Mouse (Mus musculus) heart, postnatal 0 days (tissue): Measurements from ENCODE around the gene Galnt10. TPM values are rescaled to one million over a fixed set of nuclear protein-coding genes. Genes with fewer than 3 reads are reported as not detected.

Experiments
- ATAC-seq: fragments of 200-750 bp; cut with Nextera tagmentation; 2 replicates; pipeline ENCODE4 v1.8.0; 2017; ENCODE audit warnings: low read depth, moderate number of reproducible peaks, moderate library complexity; ENCODE audit not compliant: insufficient read depth
- DNase-seq: peaks from one replicate; pipeline ENCODE4 v3.0.0-alpha.2; 2016; ENCODE audit warnings: low spot score
- H3K27ac ChIP-seq: fragments of 300-500 bp; sonication (generic); 2 replicates; pipeline ENCODE4 v1.5.1; 2014; ENCODE audit warnings: low read depth, mild to moderate bottlenecking
- H3K27me3 ChIP-seq: fragments of 300-500 bp; sonication (generic); 2 replicates; pipeline ENCODE4 v1.6.1; 2014; ENCODE audit warnings: low read length, mixed read lengths; ENCODE audit not compliant: control insufficient read depth, insufficient read depth
- H3K36me3 ChIP-seq: fragments of 300-500 bp; sonication (generic); replicated peaks from 2 replicates; pipeline ENCODE4 v1.6.1; 2014; ENCODE audit warnings: low read length, mixed read lengths; ENCODE audit not compliant: control insufficient read depth, insufficient read depth
- H3K4me1 ChIP-seq: fragments of 300-500 bp; sonication (generic); 2 replicates; pipeline ENCODE4 v1.6.1; 2014; ENCODE audit warnings: antibody characterized with exemption; ENCODE audit not compliant: control insufficient read depth, insufficient read depth
- H3K4me2 ChIP-seq: fragments of 300-500 bp; sonication (generic); 2 replicates; pipeline ENCODE4 v1.6.1; 2014; ENCODE audit warnings: low read depth, mild to moderate bottlenecking, low read length, moderate library complexity
- H3K4me3 ChIP-seq: fragments of 300-500 bp; sonication (generic); 2 replicates; pipeline ENCODE4 v1.5.1; 2014; ENCODE audit warnings: low read depth, low read length
- H3K9ac ChIP-seq: fragments of 300-500 bp; sonication (generic); replicated peaks from 2 replicates; pipeline ENCODE4 v1.6.1; 2014; ENCODE audit warnings: low read depth, low read length, mixed read lengths
- H3K9me3 ChIP-seq: fragments of 300-500 bp; sonication (generic); replicated peaks from 2 replicates; pipeline ENCODE4 v1.6.1; 2016; ENCODE audit warnings: low read length; ENCODE audit not compliant: control insufficient read depth
- CTCF ChIP-seq: IDR thresholded peaks from 2 replicates; pipeline ENCODE4 v1.5.1; 2016; ENCODE audit warnings: antibody characterized with exemption, control low read depth, low read depth
- EP300 ChIP-seq: IDR thresholded peaks from 2 replicates; pipeline ENCODE4 v1.6.1; 2016; ENCODE audit warnings: antibody characterized with exemption, low read depth
- WGBS: fragments of 180-500 bp; shearing (Covaris S2); extraction: QIAGEN DNeasy Blood & Tissue Kit; methylation state at CpG from one replicate; pipeline ENCODE4 v1.1.7; 2014; 5-methylcytosine and 5-hydroxymethylcytosine counted together
- polyA plus RNA-seq: library from polyadenylated mRNA; unstranded; fragments of >200 nt; fragmentation: Nextera tagmentation; extraction: Ambion mirVana; gene quantifications from 2 replicates; pipeline ENCODE4 v1.2.1, GENCODE M21; 2015
- total RNA-seq: library from RNA; depleted of rRNA; stranded (reverse); fragments of >200 nt; gene quantifications from 2 replicates; pipeline ENCODE4 v1.2.3, GENCODE M21; 2014; ENCODE audit warnings: low replicate concordance

Gene Galnt10
- total and polyA plus RNA-seq, 2 experiments from 2014 or later: 3.4 to 4.3 TPM

- no peaks in the 10 kb centered on the region for H3K9me3 ChIP-seq
- ATAC-seq (no peak), DNase-seq (no peak)
- H3K9ac ChIP-seq: no peak overlapping the region
- no peak overlapping the region for H3K27ac ChIP-seq
- 46% methylated on average over 5 of the region's 5 CpGs for WGBS
- TF ChIP-seq CTCF (no peak), EP300 (no peak)
- no peaks in the 10 kb centered on the region for H3K36me3 ChIP-seq
- H3K27me3 ChIP-seq: no peaks in the 10 kb centered on the region
- H3K4me3 ChIP-seq: no peak overlapping the region
- H3K4me1 ChIP-seq: peaks cover 5% of the 10 kb centered on the region; the same call in 1 of the 2 replicates
- no peak overlapping the region for H3K4me2 ChIP-seq
Observed at GRCm38 (mm10) chr11:57647446-57647845, 2.2 kb downstream of the Galnt10 start.

GRCm38 (mm10) chr11:57648196-57648800, 3.1 kb downstream of the Galnt10 start:
- no peak overlapping the region for H3K4me2 ChIP-seq

GRCm38 (mm10) chr11:57649269-57649668, 4.0 kb downstream of the Galnt10 start:
- no peaks in the 10 kb centered on the region; the same call in 1 of the 2 replicates for H3K4me1 ChIP-seq
- TF ChIP-seq EP300 (no peak), CTCF (no peak)

More at GRCm38 (mm10) chr11:57648196-57648800, 3.1 kb downstream of the Galnt10 start:
- no peak overlapping the region for H3K9ac ChIP-seq
- ATAC-seq (no peak), DNase-seq (no peak)
- 88% methylated on average over 11 of the region's 11 CpGs for WGBS
- TF ChIP-seq EP300 (no peak), CTCF (no peak)
- no peaks in the 10 kb centered on the region for H3K27me3 ChIP-seq
- no peaks in the 10 kb centered on the region for H3K9me3 ChIP-seq
- no peak overlapping the region for H3K4me3 ChIP-seq
- H3K4me1 ChIP-seq: peaks cover 5% of the 10 kb centered on the region; the same call in 1 of the 2 replicates
- no peak overlapping the region for H3K27ac ChIP-seq
- H3K36me3 ChIP-seq: no peaks in the 10 kb centered on the region

DNA sequence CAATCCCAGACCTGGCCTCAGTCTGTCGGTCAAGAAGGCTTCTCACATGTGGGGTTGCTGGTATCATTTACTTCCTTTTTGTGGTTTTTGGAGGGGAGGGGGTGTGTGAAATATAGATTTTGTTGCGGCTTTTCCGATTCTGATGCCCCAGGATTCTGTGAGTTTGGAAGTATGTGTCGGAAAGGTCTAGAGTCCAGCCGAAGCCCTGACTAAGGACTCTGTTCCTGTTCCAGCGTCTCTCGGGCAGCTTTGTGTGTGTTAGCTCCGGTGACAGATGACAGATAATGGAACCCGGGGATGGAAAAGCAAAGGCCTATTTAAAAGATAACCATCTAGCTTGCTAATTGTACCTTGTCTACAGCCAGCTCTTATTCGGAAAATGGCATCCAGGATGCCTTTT, 4.4 kb downstream of the Galnt10 start:
- no peak overlapping the region for H3K4me2 ChIP-seq
- ATAC-seq (no peak), DNase-seq (no peak)
- no peaks in the 10 kb centered on the region for H3K9me3 ChIP-seq
- H3K4me3 ChIP-seq: no peak overlapping the region
- no peaks in the 10 kb centered on the region for H3K4me1 ChIP-seq
- H3K36me3 ChIP-seq: no peaks in the 10 kb centered on the region
- no peak overlapping the region for H3K9ac ChIP-seq
- no peaks in the 10 kb centered on the region for H3K27me3 ChIP-seq
- TF ChIP-seq CTCF (no peak), EP300 (no peak)
- H3K27ac ChIP-seq: no peak overlapping the region
- WGBS: 75% methylated on average over 10 of the region's 10 CpGs

More at GRCm38 (mm10) chr11:57649269-57649668, 4.0 kb downstream of the Galnt10 start:
- Histone ChIP-seq H3K4me3 (no peak overlapping the region), H3K9me3 (no peaks in the 10 kb centered on the region), H3K36me3 (no peaks in the 10 kb centered on the region), H3K4me2 (no peak overlapping the region), H3K27ac (no peak overlapping the region), H3K27me3 (no peaks in the 10 kb centered on the region), H3K9ac (no peak overlapping the region)
- 77% methylated on average over 4 of the region's 4 CpGs for WGBS
- DNase-seq (no peak), ATAC-seq (no peak)

DNA sequence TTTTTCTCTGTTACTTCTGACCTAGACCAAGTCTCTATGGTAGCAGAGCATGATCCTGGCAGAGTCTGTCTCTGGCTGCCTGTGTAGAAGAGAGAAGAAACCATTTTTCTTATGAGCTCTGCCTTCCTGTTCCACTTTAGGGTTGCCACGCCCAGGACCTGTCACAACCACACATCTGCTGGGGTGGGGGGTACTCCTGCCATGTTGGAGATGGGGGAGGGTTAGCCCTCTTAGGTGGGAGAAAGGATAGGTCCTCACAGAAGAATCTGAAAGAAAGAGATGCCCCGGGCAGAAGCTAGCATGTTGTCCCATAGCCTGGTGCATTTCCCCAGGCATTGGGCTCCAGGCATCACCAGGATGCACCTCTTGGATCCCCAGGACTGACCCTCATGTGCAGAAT, 5.6 kb downstream of the Galnt10 start:
- Histone ChIP-seq H3K27ac (no peak overlapping the region), H3K4me3 (no peak overlapping the region), H3K36me3 (no peaks in the 10 kb centered on the region), H3K9me3 (no peaks in the 10 kb centered on the region), H3K4me1 (no peaks in the 10 kb centered on the region), H3K4me2 (no peak overlapping the region), H3K27me3 (no peaks in the 10 kb centered on the region), H3K9ac (no peak overlapping the region)
- no peak for ATAC-seq
- 82% methylated on average over 2 of the region's 2 CpGs for WGBS
- DNase-seq: no peak
- TF ChIP-seq EP300: no peak

DNA sequence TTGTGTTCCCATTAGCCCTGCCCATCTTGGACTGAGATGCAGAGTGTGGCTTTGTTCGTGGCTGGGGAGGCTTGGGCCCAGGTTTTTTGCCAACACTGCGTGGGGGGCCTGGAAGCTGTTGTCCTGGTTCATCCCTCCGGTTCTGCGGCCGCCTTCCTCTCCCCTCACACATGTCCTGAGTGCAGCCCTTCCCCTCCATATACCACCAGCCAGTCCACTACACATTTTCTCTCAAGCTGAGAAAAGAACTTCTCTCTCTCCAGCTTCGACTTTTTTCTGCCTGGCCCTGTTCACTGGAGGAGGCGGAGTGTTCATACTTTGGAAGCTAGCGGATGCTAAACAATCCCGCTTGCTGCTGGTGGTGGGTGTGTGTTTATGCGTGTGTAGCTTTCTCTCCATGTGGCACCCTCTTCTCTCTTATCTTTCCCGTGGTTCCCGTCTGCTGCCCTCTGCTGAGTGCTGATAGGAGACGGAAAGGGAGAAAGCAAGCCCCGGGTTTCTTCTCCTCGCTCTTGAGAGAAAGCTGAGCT, 6.1 kb downstream of the Galnt10 start:
- ATAC-seq: peak; percentile 30; the same call in 1 of the 2 replicates
- DNase-seq: peak; percentile 41
- Histone ChIP-seq H3K4me3 (no peak overlapping the region), H3K36me3 (no peaks in the 10 kb centered on the region), H3K9me3 (no peaks in the 10 kb centered on the region), H3K27me3 (no peaks in the 10 kb centered on the region), H3K4me2 (peak overlapping the region; percentile 26; the same call in 1 of the 2 replicates), H3K4me1 (no peaks in the 10 kb centered on the region), H3K27ac (no peak overlapping the region), H3K9ac (no peak overlapping the region)
- TF ChIP-seq EP300 (no peak), CTCF (peak; percentile 36)
- WGBS: 30% methylated on average over 15 of the region's 15 CpGs
